Mouse (Mus musculus): Measurements from ENCODE around the gene Fmnl2. TPM values are rescaled to one million over a fixed set of nuclear protein-coding genes. Genes with fewer than 3 reads are reported as not detected.

The Fmnl2 gene
- polyA plus RNA-seq, 1 experiment from 2014 or later, result 1.9 TPM

DNA sequence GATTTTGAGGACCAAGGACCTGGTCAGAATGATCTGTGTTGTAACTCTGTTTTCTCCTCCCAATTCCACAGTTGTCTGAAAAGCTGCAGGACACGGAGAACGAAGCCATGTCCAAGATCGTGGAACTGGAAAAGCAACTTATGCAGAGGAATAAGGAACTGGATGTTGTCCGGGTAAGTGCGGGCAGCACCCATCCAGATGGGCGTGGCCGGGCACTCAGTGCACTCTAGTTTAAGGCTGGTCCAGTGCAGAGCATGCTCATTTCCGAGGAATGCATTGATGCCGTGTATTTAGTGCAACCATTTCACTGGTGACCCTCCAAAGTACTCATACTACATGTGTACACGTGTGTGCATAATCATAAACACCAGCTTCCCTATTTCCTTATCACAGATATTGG, 247.7 kb downstream of the Fmnl2 start:
- no peak for TF ChIP-seq CTCF (IDR thresholded peaks at IDR 0.05; ENCODE audit: low read depth)
- WGBS, result 68% methylated on average over 10 of the region's 10 CpGs

DNA sequence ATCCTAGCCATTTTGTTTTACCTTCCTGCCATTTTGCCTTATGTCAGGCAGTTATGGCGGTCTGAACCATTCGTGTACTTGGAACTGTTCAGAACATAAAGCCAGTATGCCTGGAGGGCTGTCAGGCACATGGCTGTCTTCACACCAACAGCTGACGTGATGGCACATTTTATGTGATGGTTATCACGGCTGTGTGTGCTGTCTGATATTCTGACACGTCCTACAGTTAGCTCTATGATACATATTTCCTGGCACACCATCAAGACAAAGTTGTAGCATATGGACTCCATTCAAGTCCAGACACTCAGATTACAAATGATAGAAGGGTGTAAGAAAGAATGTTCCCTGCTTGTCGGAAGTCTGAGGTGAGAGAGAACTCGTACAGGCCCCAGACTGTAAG, 248.4 kb downstream of the Fmnl2 start:
- Histone ChIP-seq H3K4me3 (ENCODE audit: low read depth, low read length) (no peak overlapping the region), H3K4me1 (replicated peaks; ENCODE audit: control insufficient read depth, insufficient read depth, low read length) (no peaks in the 10 kb centered on the region), H3K27me3 (replicated peaks; ENCODE audit: control insufficient read depth, insufficient read depth, low read length) (no peaks in the 10 kb centered on the region), H3K9me3 (ENCODE audit: control insufficient read depth) (no peaks in the 10 kb centered on the region), H3K4me2 (replicated peaks; ENCODE audit: low read depth) (no peak overlapping the region), H3K27ac (ENCODE audit: low read depth, low read length) (no peak overlapping the region), H3K9ac (ENCODE audit: low read depth, low read length) (no peak overlapping the region), H3K36me3 (ENCODE audit: control insufficient read depth, insufficient read depth) (peaks cover 5% of the 10 kb centered on the region; the same call in 1 of the 2 replicates)
- 77% methylated on average over 7 of the region's 7 CpGs for WGBS
- no peak for ATAC-seq
- TF ChIP-seq CTCF (IDR thresholded peaks at IDR 0.05; ENCODE audit: low read depth), result no peak

More for the DNA sequence above, 247.7 kb downstream of the Fmnl2 start:
- Histone ChIP-seq H3K4me1 (replicated peaks; ENCODE audit: control insufficient read depth, insufficient read depth, low read length) (no peaks in the 10 kb centered on the region), H3K9ac (ENCODE audit: low read depth, low read length) (no peak overlapping the region), H3K27ac (ENCODE audit: low read depth, low read length) (no peak overlapping the region), H3K36me3 (ENCODE audit: control insufficient read depth, insufficient read depth) (peaks cover 5% of the 10 kb centered on the region; the same call in 1 of the 2 replicates), H3K27me3 (replicated peaks; ENCODE audit: control insufficient read depth, insufficient read depth, low read length) (no peaks in the 10 kb centered on the region), H3K4me2 (replicated peaks; ENCODE audit: low read depth) (no peak overlapping the region), H3K9me3 (ENCODE audit: control insufficient read depth) (no peaks in the 10 kb centered on the region), H3K4me3 (ENCODE audit: low read depth, low read length) (no peak overlapping the region)
- ATAC-seq, result no peak

DNA sequence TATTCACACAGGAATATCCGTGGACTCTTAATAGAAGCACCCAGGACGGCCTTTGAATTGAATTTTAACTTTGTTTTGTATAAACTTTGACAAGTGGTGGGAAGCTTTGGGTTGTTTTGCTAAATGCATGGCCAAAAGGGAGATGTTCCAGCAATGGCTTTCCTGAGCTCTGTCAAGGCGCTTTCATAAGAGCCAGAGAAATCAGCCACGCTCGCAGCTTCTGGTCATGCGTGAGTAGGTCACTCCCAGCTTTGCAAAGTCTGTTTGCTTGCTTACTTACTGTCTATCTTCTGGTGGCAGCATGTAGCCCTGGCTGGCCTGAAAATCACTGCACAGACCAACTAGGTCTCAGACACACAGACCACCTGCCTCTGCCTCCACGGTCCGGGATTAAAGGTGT, 248.8 kb downstream of the Fmnl2 start:
- TF ChIP-seq CTCF (IDR thresholded peaks at IDR 0.05; ENCODE audit: low read depth), result no peak
- Histone ChIP-seq H3K4me3 (ENCODE audit: low read depth, low read length) (no peak overlapping the region), H3K4me2 (replicated peaks; ENCODE audit: low read depth) (no peak overlapping the region), H3K9ac (ENCODE audit: low read depth, low read length) (no peak overlapping the region), H3K27me3 (replicated peaks; ENCODE audit: control insufficient read depth, insufficient read depth, low read length) (no peaks in the 10 kb centered on the region), H3K4me1 (replicated peaks; ENCODE audit: control insufficient read depth, insufficient read depth, low read length) (no peaks in the 10 kb centered on the region), H3K27ac (ENCODE audit: low read depth, low read length) (no peak overlapping the region), H3K36me3 (ENCODE audit: control insufficient read depth, insufficient read depth) (peaks cover 5% of the 10 kb centered on the region; the same call in 1 of the 2 replicates), H3K9me3 (ENCODE audit: control insufficient read depth) (no peaks in the 10 kb centered on the region)
- no peak for ATAC-seq
- WGBS, result 87% methylated on average over 8 of the region's 8 CpGs

GRCm38 (mm10) chr2:53108547-53108946, 250.9 kb downstream of the Fmnl2 start:
- Histone ChIP-seq H3K27ac (ENCODE audit: low read depth, low read length) (no peak overlapping the region), H3K4me1 (replicated peaks; ENCODE audit: control insufficient read depth, insufficient read depth, low read length) (no peaks in the 10 kb centered on the region), H3K27me3 (replicated peaks; ENCODE audit: control insufficient read depth, insufficient read depth, low read length) (no peaks in the 10 kb centered on the region), H3K4me2 (replicated peaks; ENCODE audit: low read depth) (no peak overlapping the region), H3K9ac (ENCODE audit: low read depth, low read length) (no peak overlapping the region), H3K4me3 (ENCODE audit: low read depth, low read length) (no peak overlapping the region), H3K9me3 (ENCODE audit: control insufficient read depth) (no peaks in the 10 kb centered on the region), H3K36me3 (ENCODE audit: control insufficient read depth, insufficient read depth) (peaks cover 5% of the 10 kb centered on the region; the same call in 1 of the 2 replicates)
- 83% methylated on average over 5 of the region's 5 CpGs for WGBS
- no peak for ATAC-seq
- no peak for TF ChIP-seq CTCF (IDR thresholded peaks at IDR 0.05; ENCODE audit: low read depth)

GRCm38 (mm10) chr2:53121797-53122196, 264.1 kb downstream of the Fmnl2 start:
- peak; percentile 78 for TF ChIP-seq CTCF (IDR thresholded peaks at IDR 0.05; ENCODE audit: low read depth)
- no peaks in the 10 kb centered on the region for H3K4me1 ChIP-seq (replicated peaks; ENCODE audit: control insufficient read depth, insufficient read depth, low read length)
- H3K9ac ChIP-seq (ENCODE audit: low read depth, low read length), result no peak overlapping the region
- H3K27me3 ChIP-seq (replicated peaks; ENCODE audit: control insufficient read depth, insufficient read depth, low read length), result no peaks in the 10 kb centered on the region
- H3K27ac ChIP-seq (ENCODE audit: low read depth, low read length), result no peak overlapping the region
- H3K4me3 ChIP-seq (ENCODE audit: low read depth, low read length), result no peak overlapping the region
- H3K4me2 ChIP-seq (replicated peaks; ENCODE audit: low read depth), result no peak overlapping the region
- 0 out of 2 replicates have a peak, but pooled peaks cover 5% of the 10 kb centered on the region for H3K36me3 ChIP-seq (ENCODE audit: control insufficient read depth, insufficient read depth)
- 71% methylated on average over 5 of the region's 5 CpGs for WGBS
- no peaks in the 10 kb centered on the region for H3K9me3 ChIP-seq (ENCODE audit: control insufficient read depth)
- no peak for ATAC-seq

GRCm38 (mm10) chr2:53125998-53126397, 268.3 kb downstream of the Fmnl2 start:
- no peaks in the 10 kb centered on the region for H3K9me3 ChIP-seq (ENCODE audit: control insufficient read depth)
- no peak overlapping the region for H3K27ac ChIP-seq (ENCODE audit: low read depth, low read length)
- H3K4me3 ChIP-seq (ENCODE audit: low read depth, low read length), result no peak overlapping the region
- TF ChIP-seq CTCF (IDR thresholded peaks at IDR 0.05; ENCODE audit: low read depth), result peak; percentile 58
- no peak overlapping the region for H3K4me2 ChIP-seq (replicated peaks; ENCODE audit: low read depth)
- no peak for ATAC-seq
- no peaks in the 10 kb centered on the region for H3K27me3 ChIP-seq (replicated peaks; ENCODE audit: control insufficient read depth, insufficient read depth, low read length)
- H3K36me3 ChIP-seq (ENCODE audit: control insufficient read depth, insufficient read depth), result peaks cover 11% of the 10 kb centered on the region; the same call in 1 of the 2 replicates
- H3K4me1 ChIP-seq (replicated peaks; ENCODE audit: control insufficient read depth, insufficient read depth, low read length), result no peaks in the 10 kb centered on the region
- 88% methylated on average over 3 of the region's 3 CpGs for WGBS
- no peak overlapping the region for H3K9ac ChIP-seq (ENCODE audit: low read depth, low read length)

DNA sequence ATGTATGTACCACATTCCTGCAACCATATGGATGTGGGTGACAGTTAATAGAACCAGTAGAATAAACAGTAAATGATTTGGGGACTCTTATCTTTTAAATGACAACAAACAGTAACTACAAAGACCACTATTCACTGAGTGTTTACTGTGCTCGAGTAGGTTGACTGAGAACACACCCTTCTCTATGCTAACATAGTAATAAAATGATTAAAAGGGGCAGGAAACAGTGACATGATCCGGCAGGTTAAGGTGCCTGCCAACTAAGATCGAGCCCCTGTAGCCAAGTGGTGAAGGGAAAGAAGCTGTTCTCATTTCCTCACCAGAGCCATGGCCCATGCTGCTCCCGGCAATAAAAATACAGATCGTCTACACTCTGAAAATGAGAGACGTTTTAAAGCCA, 271.4 kb downstream of the Fmnl2 start:
- 25% methylated on average over 6 of the region's 6 CpGs for WGBS
- Histone ChIP-seq H3K9me3 (ENCODE audit: control insufficient read depth) (no peaks in the 10 kb centered on the region), H3K4me2 (replicated peaks; ENCODE audit: low read depth) (no peak overlapping the region), H3K4me3 (ENCODE audit: low read depth, low read length) (no peak overlapping the region), H3K27me3 (replicated peaks; ENCODE audit: control insufficient read depth, insufficient read depth, low read length) (no peaks in the 10 kb centered on the region), H3K9ac (ENCODE audit: low read depth, low read length) (no peak overlapping the region), H3K4me1 (replicated peaks; ENCODE audit: control insufficient read depth, insufficient read depth, low read length) (no peaks in the 10 kb centered on the region), H3K36me3 (ENCODE audit: control insufficient read depth, insufficient read depth) (peaks cover 11% of the 10 kb centered on the region; the same call in 1 of the 2 replicates), H3K27ac (ENCODE audit: low read depth, low read length) (no peak overlapping the region)
- TF ChIP-seq CTCF (IDR thresholded peaks at IDR 0.05; ENCODE audit: low read depth), result no peak
- peak; percentile 28; the same call in 1 of the 2 replicates for ATAC-seq
